Mouse (Mus musculus) embryonic facial prominence, embryonic 10.5 days (tissue): ENCODE data around the gene Anxa7. TPM values are rescaled to one million over a fixed set of nuclear protein-coding genes. Genes with fewer than 3 reads are reported as not detected.

Source experiments
- DNase-seq: peaks from one replicate; pipeline ENCODE4 v3.0.0-alpha.2; 2017; ENCODE audit warnings: low spot score
- H3K27ac ChIP-seq: fragments of 300-500 bp; sonication (generic); replicated peaks from 2 replicates; pipeline ENCODE4 v1.5.1; 2016; ENCODE audit warnings: mild to moderate bottlenecking
- H3K27me3 ChIP-seq: fragments of 300-500 bp; sonication (generic); replicated peaks from 2 replicates; pipeline ENCODE4 v1.6.1; 2016; ENCODE audit warnings: low read depth, mild to moderate bottlenecking; ENCODE audit not compliant: poor library complexity, severe bottlenecking
- H3K36me3 ChIP-seq: fragments of 300-500 bp; sonication (generic); replicated peaks from 2 replicates; pipeline ENCODE4 v1.6.1; 2016; ENCODE audit warnings: mild to moderate bottlenecking, moderate library complexity
- H3K4me1 ChIP-seq: fragments of 300-500 bp; sonication (generic); 2 replicates; pipeline ENCODE4 v1.6.1; 2016
- H3K4me3 ChIP-seq: fragments of 300-500 bp; sonication (generic); 2 replicates; pipeline ENCODE4 v1.5.1; 2016; ENCODE audit warnings: mild to moderate bottlenecking, moderate library complexity
- H3K9me3 ChIP-seq: fragments of 300-500 bp; sonication (generic); 2 replicates; pipeline ENCODE4 v1.6.1; 2016; ENCODE audit warnings: mild to moderate bottlenecking
- WGBS: fragments of 180-500 bp; shearing (Covaris S2); methylation state at CpG from one replicate; pipeline ENCODE4 v1.1.7; 2016; 5-methylcytosine and 5-hydroxymethylcytosine counted together
- polyA plus RNA-seq: library from polyadenylated mRNA; unstranded; fragments of >200 nt; fragmentation: Nextera tagmentation; extraction: Ambion mirVana; gene quantifications from 2 replicates; pipeline ENCODE4 v1.2.1, GENCODE M21; 2016

The Anxa7 gene
- polyA plus RNA-seq, 1 experiment from 2014 or later, result 27.0 TPM

- Histone ChIP-seq H3K36me3 (no peaks in the 10 kb centered on the region), H3K27me3 (no peaks in the 10 kb centered on the region), H3K4me3 (no peak overlapping the region), H3K27ac (no peak overlapping the region), H3K9me3 (no peaks in the 10 kb centered on the region), H3K4me1 (no peaks in the 10 kb centered on the region)
- 36% methylated on average over 1 of the region's 1 CpGs for WGBS
- no peak for DNase-seq
Measured at GRCm38 (mm10) chr14:20428593-20428992, 51.3 kb downstream of the Anxa7 start.

- Histone ChIP-seq H3K4me3 (no peak overlapping the region), H3K27me3 (no peaks in the 10 kb centered on the region), H3K36me3 (no peaks in the 10 kb centered on the region), H3K9me3 (no peaks in the 10 kb centered on the region), H3K27ac (no peak overlapping the region), H3K4me1 (no peaks in the 10 kb centered on the region)
- WGBS, result 89% methylated on average over 6 of the region's 6 CpGs
- no peak for DNase-seq
Measured at GRCm38 (mm10) chr14:20423046-20423445, 56.9 kb downstream of the Anxa7 start.

- 85% methylated on average over 7 of the region's 7 CpGs for WGBS
- H3K4me3 ChIP-seq, result no peak overlapping the region
- no peak overlapping the region for H3K27ac ChIP-seq
- H3K27me3 ChIP-seq, result no peaks in the 10 kb centered on the region
- no peaks in the 10 kb centered on the region for H3K4me1 ChIP-seq
- DNase-seq, result no peak
- H3K9me3 ChIP-seq, result no peaks in the 10 kb centered on the region
- H3K36me3 ChIP-seq, result no peaks in the 10 kb centered on the region
Measured at GRCm38 (mm10) chr14:20422257-20422656, 57.7 kb downstream of the Anxa7 start.

Other genes with a start within 250 kb of the Anxa7 start
- 0.32 TPM in 1 of 2 replicates, not detected in the other for gene Kcnk16, start 210.9 kb downstream of the Anxa7 start, polyA plus RNA-seq
- gene Nudt13, start 185.4 kb downstream of the Anxa7 start, polyA plus RNA-seq, result 13.1 and 14.2 TPM in 2 replicates
- gene Ecd, start 132.0 kb downstream of the Anxa7 start, polyA plus RNA-seq, result 76.1 and 76.7 TPM in 2 replicates
- gene Fam149b, start 132.0 kb downstream of the Anxa7 start, polyA plus RNA-seq, result 42.8 and 45.4 TPM in 2 replicates
- gene Dnajc9, start 91.2 kb downstream of the Anxa7 start, polyA plus RNA-seq, result 286 and 298 TPM in 2 replicates
- 81.2 and 86.5 TPM in 2 replicates for gene Mrps16, start 86.5 kb downstream of the Anxa7 start, polyA plus RNA-seq
- gene Cfap70, start 27.9 kb downstream of the Anxa7 start, polyA plus RNA-seq, result 0.47 and 1.1 TPM in 2 replicates
- 0.67 and 1.3 TPM in 2 replicates for gene Mss51, start 16.8 kb upstream of the Anxa7 start, polyA plus RNA-seq
- gene Ppp3cb, start 66.4 kb upstream of the Anxa7 start, polyA plus RNA-seq, result 43.4 and 46.3 TPM in 2 replicates
- 13.4 and 15.2 TPM in 2 replicates for gene Usp54, start 160.9 kb upstream of the Anxa7 start, polyA plus RNA-seq
- 0.26 and 0.71 TPM in 2 replicates for gene Myoz1, start 176.4 kb upstream of the Anxa7 start, polyA plus RNA-seq
- 0.50 and 0.54 TPM in 2 replicates for gene Synpo2l, start 188.2 kb upstream of the Anxa7 start, polyA plus RNA-seq
- 117 and 120 TPM in 2 replicates for gene Sec24c, start 194.2 kb upstream of the Anxa7 start, polyA plus RNA-seq
- 20.2 and 20.9 TPM in 2 replicates for gene Fut11, start 214.8 kb upstream of the Anxa7 start, polyA plus RNA-seq
- gene Chchd1, start 222.9 kb upstream of the Anxa7 start, polyA plus RNA-seq, result 253 and 263 TPM in 2 replicates
- gene Zswim8, start 227.4 kb upstream of the Anxa7 start, polyA plus RNA-seq, result 34.2 and 36.3 TPM in 2 replicates